Mouse (Mus musculus) c-Kit-positive CD71-positive TER-119-negative erythroid progenitor cells, embryonic 14.5 days (primary cell): ENCODE measurements at regions not wholly inside any gene's neighbourhood (a gene's known extent, or its start where the extent isn't known, plus 50 kb on each side); places are given as distances from the start of the nearest gene placed in this dataset.

Experiments
- DNase-seq: peaks from one replicate; pipeline ENCODE4 v3.0.0-alpha.2; 2013; ENCODE audit warnings: low read depth

- no peak for DNase-seq
Observed at GRCm38 (mm10) chr2:148558365-148558764, 114.0 kb upstream of the Nxt1 start.

GRCm38 (mm10) chr2:148551207-148551606 lies 107.8 kb upstream of the Cd93 start:
- no peak for DNase-seq

GRCm38 (mm10) chr2:148549618-148550017 lies 106.3 kb upstream of the Cd93 start:
- DNase-seq, result no peak

GRCm38 (mm10) chr2:148542340-148542739 lies 99.0 kb upstream of the Cd93 start:
- no peak for DNase-seq

- no peak for DNase-seq
Observed at GRCm38 (mm10) chr2:148537914-148538510, 94.6 kb upstream of the Cd93 start.

GRCm38 (mm10) chr2:148537251-148537650 lies 93.9 kb upstream of the Cd93 start:
- no peak for DNase-seq

- no peak for DNase-seq
Observed at GRCm38 (mm10) chr2:148536608-148537007, 93.2 kb upstream of the Cd93 start.

GRCm38 (mm10) chr2:148535562-148536180 lies 92.3 kb upstream of the Cd93 start:
- no peak for DNase-seq

GRCm38 (mm10) chr2:148532051-148532450 lies 88.7 kb upstream of the Cd93 start:
- no peak for DNase-seq

- no peak for DNase-seq
Observed at GRCm38 (mm10) chr2:148530546-148530945, 87.2 kb upstream of the Cd93 start.

- DNase-seq, result no peak
Observed at GRCm38 (mm10) chr2:148529900-148530299, 86.5 kb upstream of the Cd93 start.

- no peak for DNase-seq
Observed at GRCm38 (mm10) chr2:148527755-148528154, 84.4 kb upstream of the Cd93 start.

- DNase-seq, result no peak
Observed at GRCm38 (mm10) chr2:148525496-148525895, 82.1 kb upstream of the Cd93 start.

GRCm38 (mm10) chr2:148523401-148523800 lies 80.0 kb upstream of the Cd93 start:
- no peak for DNase-seq

GRCm38 (mm10) chr2:148522936-148523335 lies 79.6 kb upstream of the Cd93 start:
- no peak for DNase-seq

GRCm38 (mm10) chr2:148521966-148522575 lies 78.7 kb upstream of the Cd93 start:
- no peak for DNase-seq

- no peak for DNase-seq
Observed at GRCm38 (mm10) chr2:148520291-148520690, 76.9 kb upstream of the Cd93 start.

GRCm38 (mm10) chr2:148519689-148520290 lies 76.4 kb upstream of the Cd93 start:
- DNase-seq, result no peak

- DNase-seq, result no peak
Observed at GRCm38 (mm10) chr2:148517906-148518305, 74.5 kb upstream of the Cd93 start.

GRCm38 (mm10) chr2:148510008-148510681 lies 66.8 kb upstream of the Cd93 start:
- DNase-seq, result no peak

- no peak for DNase-seq
Observed at GRCm38 (mm10) chr2:148509357-148509756, 66.0 kb upstream of the Cd93 start.

- no peak for DNase-seq
Observed at GRCm38 (mm10) chr2:148507523-148507922, 64.2 kb upstream of the Cd93 start.

- DNase-seq, result no peak
Observed at GRCm38 (mm10) chr2:148506966-148507365, 63.6 kb upstream of the Cd93 start.
